Mouse (Mus musculus) left cerebral cortex, postnatal 4 days (tissue): ENCODE measurements at regions not wholly inside any gene's neighbourhood (a gene's known extent, or its start where the extent isn't known, plus 50 kb on each side); places are given as distances from the start of the nearest gene placed in this dataset. TPM values are rescaled to one million over a fixed set of nuclear protein-coding genes. Genes with fewer than 3 reads are reported as not detected.

Experiments
- DNase-seq: peaks from one replicate; pipeline ENCODE4 v3.0.0-alpha.2; 2022
- intact Hi-C: fragments of 180-260 bp; cut with DNase I; formaldehyde crosslinking; loops from one replicate; pipeline ENCODE4 v1.15.1; 2025
- microRNA-seq: library from miRNA; unstranded; fragments of <30 nt; microRNA quantifications from one replicate; pipeline ENCODE4 v1.2.0, GENCODE M21; 2022

DNA sequence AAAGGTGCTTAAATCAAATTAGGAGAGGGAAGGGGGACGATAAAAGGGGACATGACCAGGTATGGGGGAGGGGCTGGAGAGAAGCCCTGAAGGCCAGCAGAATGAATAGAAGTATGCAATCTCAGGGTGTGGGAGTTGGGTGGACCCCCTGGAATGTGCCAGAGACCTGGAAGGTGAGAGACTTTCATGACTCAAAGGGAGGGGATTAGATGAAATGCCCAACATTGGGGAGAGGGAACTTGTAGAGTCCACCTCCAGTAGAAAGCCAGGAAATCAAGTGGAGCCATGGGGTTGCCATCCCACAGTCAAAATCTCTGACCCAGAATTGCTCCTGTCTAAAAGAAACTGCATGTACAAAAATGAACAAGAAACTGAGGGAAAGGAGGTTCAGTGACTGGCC, 666.5 kb downstream of the Cps1 start:
- intact Hi-C loops, result no loop called here

DNA sequence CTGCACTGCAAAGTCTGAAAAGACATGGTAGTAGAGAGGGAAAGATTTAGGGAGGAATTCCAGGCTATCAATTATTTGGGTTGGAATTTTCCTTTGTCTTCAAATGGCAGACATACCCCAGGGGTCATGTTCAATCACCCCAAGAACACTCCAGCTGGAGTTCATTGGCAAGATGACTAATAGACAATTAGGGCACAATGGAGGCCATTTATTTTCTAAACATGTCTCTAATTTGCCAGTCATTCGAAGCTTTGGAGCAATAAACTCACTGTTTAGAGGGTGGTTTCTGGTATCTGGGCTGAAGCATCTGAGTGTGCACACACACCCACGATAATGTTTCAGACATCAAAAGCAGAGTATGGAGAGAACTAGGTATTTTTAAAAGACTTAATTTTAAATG, 672.2 kb downstream of the Cps1 start:
- no peak for DNase-seq
- intact Hi-C loops, result no loop called here

More for the DNA sequence above, 666.5 kb downstream of the Cps1 start:
- no peak for DNase-seq

DNA sequence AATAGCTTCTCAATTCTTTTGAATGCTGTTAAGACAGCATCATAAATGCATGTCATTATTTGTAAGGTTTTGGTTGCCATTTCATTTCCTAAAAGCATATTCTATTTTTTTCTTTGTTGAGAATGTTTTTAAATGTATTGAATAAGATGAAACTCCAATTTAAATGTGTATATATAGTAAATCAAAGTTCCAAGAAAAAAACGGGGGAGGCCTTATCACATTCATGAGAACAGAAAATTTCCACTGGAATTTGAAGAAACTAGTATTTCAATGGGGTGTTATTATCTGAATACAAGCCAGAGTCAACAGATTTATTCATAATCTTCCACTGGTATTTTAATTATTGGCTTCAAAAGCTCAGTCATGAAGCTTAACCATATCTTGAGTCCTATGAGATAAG, 672.7 kb downstream of the Cps1 start:
- intact Hi-C loops, result no loop called here
- DNase-seq, result no peak

DNA sequence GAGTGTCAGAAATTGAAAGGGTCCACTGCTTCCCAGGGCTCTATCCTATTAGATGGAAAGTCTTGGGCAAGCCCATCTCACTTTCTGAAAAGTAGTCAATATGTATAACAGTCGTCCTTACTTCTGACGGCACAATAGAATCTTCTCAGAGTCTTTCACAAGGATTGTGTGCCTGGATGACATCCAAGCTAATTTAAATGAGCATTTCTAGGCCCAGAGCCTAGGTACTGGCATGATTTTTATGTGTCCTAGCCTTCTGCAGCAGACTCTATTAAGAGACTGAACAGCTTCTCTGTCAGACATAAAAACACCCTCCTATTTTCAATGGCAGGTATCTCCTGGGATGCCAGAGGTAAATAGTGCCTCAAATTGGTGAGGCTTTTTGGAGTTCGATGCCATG, 680.5 kb downstream of the Cps1 start:
- no peak for DNase-seq
- intact Hi-C loops, result no loop called here

DNA sequence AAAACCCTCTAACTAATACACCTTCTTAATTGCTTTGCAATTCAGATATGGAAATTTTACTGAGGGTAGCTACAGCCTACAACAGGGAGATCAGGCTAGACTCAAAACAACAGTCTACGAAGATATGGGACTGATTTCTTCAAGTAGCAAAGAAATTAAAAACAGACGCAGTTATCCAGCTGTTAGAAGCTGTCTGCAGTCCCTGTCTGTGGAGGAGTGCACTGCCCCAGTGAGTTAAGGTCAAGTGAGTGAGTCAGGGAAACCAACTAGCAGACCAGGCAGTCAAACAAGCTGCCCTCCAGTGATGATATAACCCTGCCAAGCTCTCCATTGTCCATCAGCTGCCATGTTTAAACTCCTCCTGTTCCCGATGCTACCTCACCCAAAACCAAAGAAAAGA, 697.3 kb downstream of the Cps1 start:
- DNase-seq, result no peak
- intact Hi-C loops, result no loop called here

DNA sequence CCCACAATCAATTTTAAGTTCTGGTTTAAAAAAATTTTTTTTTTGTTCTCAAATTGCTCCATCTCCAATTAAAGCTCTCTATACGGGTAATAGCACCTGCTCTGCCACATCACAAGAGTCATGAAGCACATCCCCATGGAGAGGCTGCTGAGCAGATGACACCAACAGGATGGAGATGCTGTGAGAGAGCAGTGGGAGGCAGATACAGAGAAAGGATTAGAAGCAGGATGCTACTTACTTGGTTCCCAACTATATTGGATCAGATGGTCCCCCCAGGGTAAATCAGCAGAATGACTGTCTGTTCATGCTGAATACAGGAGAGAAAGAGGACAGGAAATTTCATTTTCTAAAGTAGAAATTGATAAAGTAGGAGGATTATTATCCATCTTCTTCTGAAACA, 725.2 kb downstream of the Cps1 start:
- DNase-seq, result peak; percentile 13
- intact Hi-C loops, result no loop called here

DNA sequence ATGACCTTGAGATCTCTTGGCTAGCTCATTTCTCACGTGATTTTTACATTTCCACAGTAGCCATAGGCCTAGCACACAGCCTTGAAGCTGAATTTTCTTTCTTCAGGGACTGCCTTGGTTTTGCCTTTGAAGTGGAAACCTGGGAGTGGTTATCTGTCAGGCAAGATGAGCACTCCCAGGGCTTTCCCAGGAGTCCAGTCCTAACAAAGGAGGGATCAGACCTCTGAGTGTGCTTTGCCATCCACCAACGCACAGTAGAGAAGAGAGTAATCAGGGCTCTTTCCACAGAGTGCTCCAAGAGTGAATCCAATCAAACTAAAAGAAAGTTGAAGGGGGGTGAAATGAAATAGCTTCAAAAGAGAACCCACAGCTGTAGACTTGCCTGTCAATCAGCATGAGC, 770.7 kb downstream of the Cps1 start:
- DNase-seq, result no peak
- intact Hi-C loops, result no loop called here

DNA sequence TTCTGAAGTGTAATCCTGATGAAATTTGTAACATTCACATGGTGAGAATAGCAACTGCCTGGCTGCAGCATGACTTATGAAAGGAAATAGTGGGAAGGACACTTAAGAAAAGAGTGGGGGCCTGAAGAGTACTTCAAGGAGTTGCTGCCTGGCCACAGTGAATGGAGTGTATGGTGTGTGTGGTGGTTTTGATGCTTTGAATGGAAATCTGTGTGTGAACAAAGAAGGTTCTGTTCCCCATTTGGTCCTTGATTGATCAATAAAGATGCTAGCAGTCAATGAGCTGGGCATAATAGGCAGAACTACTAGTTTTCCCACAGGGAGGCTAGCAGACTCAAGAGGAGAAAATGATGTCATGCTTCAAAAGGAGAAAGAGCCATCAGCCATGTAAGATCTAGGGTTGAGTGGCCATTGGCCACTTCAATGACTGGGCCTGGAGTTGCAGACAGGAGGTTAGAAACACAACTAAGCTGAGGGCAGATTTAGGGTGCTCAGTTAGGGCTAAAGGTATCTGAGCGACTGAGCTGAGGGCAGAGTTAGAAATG, 772.0 kb downstream of the Cps1 start:
- no peak for DNase-seq

DNA sequence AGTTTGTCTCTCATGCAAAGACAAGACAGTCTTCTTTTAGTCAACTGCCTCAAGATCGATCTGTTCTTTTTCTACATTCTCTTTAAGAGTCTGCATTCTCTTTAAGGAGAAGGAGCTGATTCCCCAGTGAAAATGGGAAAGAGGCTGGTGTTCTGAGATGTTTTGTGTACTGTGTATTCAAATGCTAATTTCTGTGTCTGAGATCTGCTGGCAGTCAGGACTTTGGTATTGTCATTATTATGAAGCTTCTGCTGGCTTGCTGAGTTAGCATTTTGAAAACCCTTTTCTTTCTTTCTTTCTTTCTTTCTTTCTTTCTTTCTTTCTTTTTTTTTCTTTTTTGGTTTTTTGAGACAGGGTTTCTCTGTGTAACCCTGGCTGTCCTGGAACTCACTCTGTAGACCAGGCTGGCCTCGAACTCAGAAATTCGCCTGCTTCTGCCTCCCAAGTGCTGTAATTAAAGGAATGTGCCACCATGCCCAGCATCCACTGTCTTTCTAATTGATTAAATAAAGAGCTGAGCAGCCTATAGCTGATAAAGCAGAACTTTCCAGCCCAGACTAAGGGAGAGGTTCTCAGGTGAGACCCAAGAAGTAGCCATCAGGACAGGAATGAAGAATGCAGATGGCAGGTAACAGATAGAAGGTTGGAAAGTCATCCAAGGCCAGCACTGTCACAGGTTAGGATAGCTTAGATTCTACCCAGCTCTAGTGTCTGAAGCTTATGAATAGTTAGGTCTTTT, 813.1 kb downstream of the Cps1 start:
- no peak for DNase-seq
- intact Hi-C loops, result no loop called here

More for the DNA sequence above, 772.0 kb downstream of the Cps1 start:
- intact Hi-C loops, result no loop called here

DNA sequence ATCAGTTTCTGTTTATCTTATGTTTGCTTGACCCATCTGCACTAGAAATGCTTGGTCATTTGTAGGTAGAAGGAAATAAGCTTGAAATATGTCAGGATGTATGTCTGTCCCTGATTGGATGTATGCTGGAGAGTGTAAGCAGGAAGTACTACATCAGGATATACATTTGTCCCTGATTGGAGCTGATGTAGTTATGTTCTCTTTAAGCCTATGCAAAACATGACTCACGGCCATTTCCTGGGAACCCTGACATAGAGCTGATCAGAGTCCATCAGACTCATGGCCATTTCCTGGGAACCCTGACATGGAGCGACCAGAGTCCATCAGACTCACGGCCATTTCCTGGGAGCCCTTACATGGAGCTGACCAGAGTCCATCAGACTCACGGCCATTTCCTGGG, 858.6 kb downstream of the Cps1 start:
- intact Hi-C loops, result no loop called here
- no peak for DNase-seq

Small RNA genes lying in the stretch of these regions (microRNA-seq; reads per million reads assigned to microRNA genes)
- gene Gm23189, result not detected
